Mouse (Mus musculus) G1E (cell line): ENCODE measurements around the gene Ppp4c.

Experiments used
- CTCF ChIP-seq: IDR thresholded peaks from 2 replicates; pipeline ENCODE4 v1.5.1; 2012; ENCODE audit warnings: low read depth, low read length, inconsistent platforms, mixed read lengths
- GATA1 ChIP-seq: IDR thresholded peaks from 2 replicates; pipeline ENCODE4 v1.6.1; 2012; ENCODE audit warnings: borderline replicate concordance, low read length, inconsistent platforms, mixed read lengths

DNA sequence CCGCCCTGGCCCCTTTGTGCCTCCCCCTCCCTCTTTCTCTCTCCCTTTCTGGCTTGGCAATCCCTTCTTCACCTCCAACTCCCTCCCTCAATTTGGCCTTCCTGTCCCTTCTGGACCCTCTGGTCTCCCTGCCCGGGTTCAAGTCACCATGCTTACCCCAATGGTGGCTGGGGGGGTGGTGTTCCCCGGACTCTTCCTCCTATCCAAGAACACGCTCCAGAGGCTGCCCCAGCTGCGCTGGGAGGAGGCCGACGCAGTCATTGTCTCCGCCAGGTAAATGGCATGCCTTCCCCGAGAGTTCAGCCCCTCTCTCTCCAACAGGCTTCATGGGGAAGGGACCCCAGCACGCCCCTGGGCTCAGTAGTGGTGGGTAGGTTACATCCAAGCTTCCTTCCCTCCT lies 31.6 kb upstream of the Ppp4c start:
- TF ChIP-seq CTCF (no peak), GATA1 (no peak)
